Mouse (Mus musculus): Measurements from ENCODE around the gene Ldb2.

GRCm38 (mm10) chr5:44475543-44475942 is 323.9 kb downstream of the Ldb2 start:
- TF ChIP-seq CTCF (IDR thresholded peaks at IDR 0.05; ENCODE audit: low read depth), result no peak
- no peak for TF ChIP-seq EP300 (IDR thresholded peaks at IDR 0.05; ENCODE audit: low read depth)
